Mouse (Mus musculus) neural tube, embryonic 14.5 days (tissue): ENCODE measurements around the gene Tmem129. TPM values are rescaled to one million over a fixed set of nuclear protein-coding genes. Genes with fewer than 3 reads are reported as not detected.

ENCODE experiments used
- ATAC-seq: fragments of 200-750 bp; cut with Nextera tagmentation; 2 replicates; pipeline ENCODE4 v1.8.0; 2017; ENCODE audit warnings: low read depth, mild to moderate bottlenecking, moderate TSS enrichment, moderate library complexity
- H3K27ac ChIP-seq: fragments of 300-500 bp; sonication (generic); 2 replicates; pipeline ENCODE4 v1.5.1; 2014; ENCODE audit warnings: low read depth, mild to moderate bottlenecking, control low read depth, low read length, moderate library complexity, mixed read lengths
- H3K27me3 ChIP-seq: fragments of 300-500 bp; sonication (generic); 2 replicates; pipeline ENCODE4 v1.6.1; 2014; ENCODE audit warnings: low read length; ENCODE audit not compliant: control insufficient read depth, insufficient read depth
- H3K36me3 ChIP-seq: fragments of 300-500 bp; sonication (generic); 2 replicates; pipeline ENCODE4 v1.6.1; 2014; ENCODE audit warnings: low read length, mixed read lengths; ENCODE audit not compliant: control insufficient read depth, insufficient read depth
- H3K4me1 ChIP-seq: fragments of 300-500 bp; sonication (generic); 2 replicates; pipeline ENCODE4 v1.6.1; 2014; ENCODE audit warnings: low read length; ENCODE audit not compliant: control insufficient read depth, insufficient read depth
- H3K4me2 ChIP-seq: fragments of 300-500 bp; sonication (generic); 2 replicates; pipeline ENCODE4 v1.6.1; 2014; ENCODE audit warnings: mild to moderate bottlenecking, low read depth, low read length, control low read depth
- H3K4me3 ChIP-seq: fragments of 300-500 bp; sonication (generic); 2 replicates; pipeline ENCODE4 v1.5.1; 2014; ENCODE audit warnings: low read depth, low read length, control low read depth, mixed read lengths
- H3K9ac ChIP-seq: fragments of 300-500 bp; sonication (generic); replicated peaks from 2 replicates; pipeline ENCODE4 v1.6.1; 2014; ENCODE audit warnings: low read depth, mild to moderate bottlenecking, control low read depth, low read length, mixed read lengths
- H3K9me3 ChIP-seq: fragments of 300-500 bp; sonication (generic); 2 replicates; pipeline ENCODE4 v1.6.1; 2016; ENCODE audit warnings: low read length; ENCODE audit not compliant: control insufficient read depth
- WGBS: fragments of 180-500 bp; shearing (Covaris S2); extraction: QIAGEN DNeasy Blood & Tissue Kit; methylation state at CpG from one replicate; pipeline ENCODE4 v1.1.7; 2014; 5-methylcytosine and 5-hydroxymethylcytosine counted together
- polyA plus RNA-seq: library from polyadenylated mRNA; unstranded; fragments of >200 nt; fragmentation: Nextera tagmentation; extraction: Ambion mirVana; gene quantifications from 2 replicates; pipeline ENCODE4 v1.2.1, GENCODE M21; 2014

Tmem129 gene
- polyA plus RNA-seq = 27.4 and 27.6 TPM in 2 replicates

DNA sequence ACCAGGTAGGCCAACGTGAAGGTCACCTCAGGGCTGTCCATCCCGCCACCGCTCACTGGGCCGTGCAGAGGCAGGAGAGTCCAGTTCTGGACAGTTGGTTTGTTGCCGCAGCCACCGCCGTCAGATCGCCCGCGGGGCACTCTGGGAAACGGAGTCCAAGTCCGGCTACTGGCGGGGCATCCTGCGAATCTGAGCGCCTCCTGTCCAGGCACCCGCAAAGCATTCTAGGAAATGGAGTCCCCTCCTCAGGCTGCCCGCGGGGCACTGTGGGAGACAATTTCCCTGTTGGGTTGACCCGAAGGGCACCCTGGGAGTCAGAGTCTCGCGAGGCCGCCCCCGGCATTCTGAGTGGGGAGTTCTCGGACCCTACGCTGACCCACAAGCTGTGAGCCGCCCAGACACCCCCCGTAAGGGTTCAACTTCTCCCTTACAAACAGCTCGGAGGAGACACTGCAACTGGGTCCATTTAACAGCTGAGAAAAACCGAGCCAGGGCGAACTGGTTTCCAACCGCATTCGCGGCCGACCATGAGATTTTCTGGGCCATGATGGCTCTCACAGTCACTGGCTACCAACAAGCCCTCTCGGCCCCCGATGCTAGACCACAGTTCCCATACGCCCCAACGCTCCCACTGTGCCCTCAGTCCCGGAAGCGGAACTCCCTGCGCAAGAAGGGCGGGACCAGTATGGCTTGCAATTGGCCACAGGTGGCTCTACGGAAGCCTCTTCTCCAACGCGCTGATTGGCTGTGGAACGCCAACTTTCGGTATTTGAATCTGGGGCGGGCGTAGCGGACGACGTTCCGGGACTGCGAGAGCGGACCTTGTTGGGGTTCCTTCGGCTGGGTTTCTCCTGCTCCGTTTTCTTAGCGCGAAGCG, at the start of gene Tmem129, which contains the start of gene Tacc3:
Gene Tmem129 (minus strand): TSS at position 630 of the 877 bp plus-strand sequence.
Gene Tacc3 (plus strand): TSS at position 342 of the 877 bp plus-strand sequence.
- peak; percentile 96 for ATAC-seq
- under 1% methylated on average over 59 of the region's 60 CpGs for WGBS
- H3K27me3 ChIP-seq = no peaks in the 10 kb centered on the region

DNA sequence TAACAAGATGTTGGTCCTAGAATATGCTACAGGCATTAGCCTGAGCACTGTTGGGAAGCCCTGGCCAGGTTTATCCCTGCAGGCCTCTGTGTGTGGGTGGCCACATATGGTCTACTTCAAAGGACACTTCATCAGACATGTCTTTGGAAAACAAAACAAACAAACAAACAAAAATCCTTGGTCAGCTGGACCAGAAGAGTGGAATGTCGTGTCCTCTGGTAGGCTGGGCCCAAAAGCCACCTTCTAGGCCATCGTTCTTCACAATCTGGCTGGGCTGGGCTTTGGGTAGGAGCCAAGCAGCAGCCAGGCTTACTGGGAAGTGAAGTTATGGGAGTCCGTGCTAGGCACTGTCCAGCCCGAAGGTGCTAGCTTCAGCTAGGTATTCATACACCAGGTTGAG, 48.9 kb upstream of the Tmem129 start:
- no peak overlapping the region for H3K9ac ChIP-seq
- H3K4me1 ChIP-seq = 0 out of 2 replicates have a peak, but pooled peaks cover 6% of the 10 kb centered on the region
- no peaks in the 10 kb centered on the region for H3K9me3 ChIP-seq
- ATAC-seq = no peak
- H3K36me3 ChIP-seq = no peaks in the 10 kb centered on the region
- no peak overlapping the region for H3K4me2 ChIP-seq
- H3K27me3 ChIP-seq = no peaks in the 10 kb centered on the region
- H3K4me3 ChIP-seq = no peak overlapping the region
- WGBS = 71% methylated on average over 4 of the region's 4 CpGs
- H3K27ac ChIP-seq = no peak overlapping the region

More for the DNA sequence above, at the start of gene Tmem129, which contains the start of gene Tacc3:
- Histone ChIP-seq H3K4me2 (peak within 1 kb of the TSS; percentile 91), H3K4me3 (peak within 1 kb of the TSS; percentile 66), H3K4me1 (peaks cover 15% of the 10 kb centered on the region), H3K9ac (peak within 1 kb of the TSS; percentile 71), H3K36me3 (0 out of 2 replicates have a peak, but pooled peaks cover 9% of the 10 kb centered on the region), H3K27ac (peak within 1 kb of the TSS; percentile 98), H3K9me3 (no peaks in the 10 kb centered on the region)

DNA sequence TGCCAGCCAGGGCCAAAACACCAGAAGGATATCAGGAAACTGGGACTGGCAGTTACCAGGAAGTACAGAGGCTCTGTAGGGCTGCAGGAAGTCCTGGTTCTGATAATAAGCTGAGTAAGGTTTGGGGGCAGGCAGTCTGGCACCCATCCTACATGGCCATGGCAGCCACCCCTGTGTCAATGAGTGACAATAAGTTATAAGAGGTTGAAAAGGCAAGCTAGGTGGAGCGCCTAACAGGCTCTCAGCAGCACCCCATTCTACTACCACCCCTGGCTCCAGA, 48.1 kb upstream of the Tmem129 start:
- ATAC-seq = no peak
- Histone ChIP-seq H3K27me3 (no peaks in the 10 kb centered on the region), H3K9me3 (no peaks in the 10 kb centered on the region), H3K4me1 (0 out of 2 replicates have a peak, but pooled peaks cover 6% of the 10 kb centered on the region), H3K4me2 (no peak overlapping the region), H3K36me3 (no peaks in the 10 kb centered on the region), H3K4me3 (no peak overlapping the region), H3K27ac (peak overlapping the region; percentile 73), H3K9ac (no peak overlapping the region)
- WGBS = 84% methylated on average over 1 of the region's 1 CpGs

DNA sequence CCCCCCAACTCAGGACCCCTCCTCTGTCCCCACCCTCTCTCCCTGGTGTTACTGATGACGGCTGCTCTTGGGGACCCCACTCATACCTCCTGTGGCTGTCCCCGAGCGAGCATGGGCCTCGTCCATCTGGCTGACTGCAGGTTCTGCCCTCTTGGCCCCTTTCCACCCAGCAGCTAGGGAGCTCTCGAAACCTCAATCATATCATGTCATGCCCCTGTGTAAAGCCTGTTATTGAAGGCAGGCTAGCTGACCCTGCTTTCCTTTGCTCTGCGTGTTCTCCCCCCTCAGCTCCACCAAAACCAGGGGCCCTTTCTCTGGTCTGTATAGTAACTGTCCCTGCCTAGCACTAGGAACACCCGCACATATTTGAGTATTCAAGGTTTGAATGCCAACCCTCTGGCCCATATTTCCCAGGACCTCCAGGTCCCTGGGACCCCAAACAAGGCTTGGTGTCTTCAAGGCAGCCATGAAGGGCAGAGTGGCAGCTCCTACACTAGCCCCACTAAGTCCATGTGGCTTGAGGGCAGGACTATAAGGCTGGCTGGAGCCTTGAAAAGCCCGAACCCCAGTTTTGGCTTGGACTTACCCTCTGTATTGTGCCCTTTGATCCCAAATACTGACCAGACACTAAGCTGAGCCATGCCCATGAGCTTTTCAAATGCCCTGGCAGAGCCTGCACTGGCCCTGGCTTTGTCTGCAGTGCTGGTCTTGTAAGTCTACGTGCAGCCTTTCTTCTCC, 47.6 kb upstream of the Tmem129 start:
- peak; percentile 38; the same call in 1 of the 2 replicates for ATAC-seq
- peak overlapping the region; percentile 73 for H3K27ac ChIP-seq

DNA sequence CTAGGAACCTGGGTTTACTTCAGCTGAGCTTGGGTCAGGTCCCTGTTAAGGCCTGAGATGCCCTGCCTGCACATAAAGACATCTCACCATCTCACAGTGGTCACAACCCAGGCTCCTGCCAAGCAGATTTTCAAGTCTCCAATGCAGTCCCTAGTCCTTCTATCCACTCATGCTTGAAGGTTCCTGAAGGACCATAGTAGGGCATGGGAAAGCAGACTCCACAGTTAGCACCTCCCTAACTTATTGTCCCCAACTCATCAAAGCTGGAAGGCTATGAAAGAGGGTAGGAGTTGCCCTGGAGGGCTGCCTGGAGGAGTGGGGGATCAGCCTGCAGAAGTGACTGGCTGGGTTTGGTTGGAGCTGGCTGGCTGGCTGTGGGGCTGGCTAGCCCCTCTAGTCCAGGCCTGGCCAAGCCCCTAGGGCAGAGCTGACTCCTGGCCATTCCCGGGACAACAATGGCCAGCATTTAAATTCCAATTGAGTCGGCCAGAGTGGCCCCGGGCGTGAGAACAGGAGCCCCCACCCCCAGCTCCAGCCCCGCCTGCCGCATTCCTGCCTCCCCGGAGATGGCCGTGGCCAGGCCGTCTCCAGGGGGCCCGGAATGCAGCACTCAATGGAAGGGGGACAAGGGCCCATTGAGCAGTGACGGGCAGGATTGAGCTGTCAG, 46.9 kb upstream of the Tmem129 start:
- no peaks in the 10 kb centered on the region for H3K9me3 ChIP-seq
- 0 out of 2 replicates have a peak, but pooled peaks cover 6% of the 10 kb centered on the region for H3K4me1 ChIP-seq
- no peaks in the 10 kb centered on the region for H3K27me3 ChIP-seq
- ATAC-seq = peak; percentile 85
- H3K27ac ChIP-seq = peak overlapping the region; percentile 73
- H3K36me3 ChIP-seq = no peaks in the 10 kb centered on the region
- no peak overlapping the region for H3K4me2 ChIP-seq
- WGBS = 3% methylated on average over 11 of the region's 11 CpGs
- no peak overlapping the region for H3K9ac ChIP-seq
- no peak overlapping the region for H3K4me3 ChIP-seq

More for the DNA sequence above, 47.6 kb upstream of the Tmem129 start:
- WGBS = 17% methylated on average over 9 of the region's 9 CpGs
- Histone ChIP-seq H3K4me1 (0 out of 2 replicates have a peak, but pooled peaks cover 6% of the 10 kb centered on the region), H3K9ac (no peak overlapping the region), H3K36me3 (no peaks in the 10 kb centered on the region), H3K4me3 (no peak overlapping the region), H3K4me2 (no peak overlapping the region), H3K9me3 (no peaks in the 10 kb centered on the region), H3K27me3 (no peaks in the 10 kb centered on the region)

DNA sequence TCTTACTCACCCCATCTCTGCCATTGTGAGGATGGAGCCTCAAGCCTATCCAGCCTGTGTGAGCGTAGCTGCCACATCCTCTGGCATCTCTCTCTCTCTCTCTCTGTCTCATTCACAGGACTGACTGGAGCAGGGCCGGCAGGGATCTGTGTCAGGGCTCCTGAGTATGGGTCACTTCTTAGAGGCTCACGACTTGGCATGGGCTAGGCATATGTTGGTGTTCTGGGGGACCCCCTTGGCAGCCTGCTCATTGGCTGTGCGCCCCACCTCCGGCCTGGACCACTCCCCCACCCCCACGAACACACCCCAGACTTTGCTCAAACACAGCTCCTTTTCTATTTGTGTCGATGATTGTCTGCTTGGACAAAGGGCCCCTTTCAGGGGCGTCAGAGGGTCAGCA, 45.8 kb upstream of the Tmem129 start:
- Histone ChIP-seq H3K4me2 (no peak overlapping the region), H3K9me3 (no peaks in the 10 kb centered on the region), H3K27ac (peak overlapping the region; percentile 62), H3K4me1 (0 out of 2 replicates have a peak, but pooled peaks cover 6% of the 10 kb centered on the region), H3K36me3 (no peaks in the 10 kb centered on the region), H3K9ac (no peak overlapping the region), H3K4me3 (no peak overlapping the region), H3K27me3 (no peaks in the 10 kb centered on the region)
- peak; percentile 60; the same call in 1 of the 2 replicates for ATAC-seq
- WGBS = 12% methylated on average over 8 of the region's 8 CpGs

DNA sequence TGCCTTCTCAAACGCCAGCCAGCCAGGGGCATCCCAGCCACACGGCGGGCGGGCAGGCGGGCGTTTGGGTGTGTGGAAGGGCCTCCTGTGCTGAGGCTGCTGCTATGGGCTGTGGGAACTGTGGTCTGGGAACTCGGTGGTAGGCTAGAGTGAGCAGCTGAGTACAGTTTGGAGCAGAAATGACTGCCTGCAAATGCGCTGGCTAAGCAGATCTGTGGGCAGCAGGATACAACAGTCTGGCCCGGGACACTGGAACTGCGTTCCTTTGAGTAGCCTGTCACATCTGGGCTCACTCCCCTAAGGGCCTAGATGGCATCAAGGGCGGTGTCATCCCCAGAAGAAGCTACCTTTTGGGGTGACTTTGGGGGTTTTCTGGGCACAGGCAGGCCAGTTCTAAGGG, 43.6 kb upstream of the Tmem129 start:
- no peaks in the 10 kb centered on the region for H3K36me3 ChIP-seq
- no peak overlapping the region for H3K4me2 ChIP-seq
- H3K9me3 ChIP-seq = no peaks in the 10 kb centered on the region
- H3K4me1 ChIP-seq = peaks cover 6% of the 10 kb centered on the region; the same call in 1 of the 2 replicates
- ATAC-seq = no peak
- H3K27ac ChIP-seq = no peak overlapping the region
- no peak overlapping the region for H3K9ac ChIP-seq
- H3K27me3 ChIP-seq = peaks cover 4% of the 10 kb centered on the region; the same call in 1 of the 2 replicates
- no peak overlapping the region for H3K4me3 ChIP-seq
- 84% methylated on average over 11 of the region's 11 CpGs for WGBS

DNA sequence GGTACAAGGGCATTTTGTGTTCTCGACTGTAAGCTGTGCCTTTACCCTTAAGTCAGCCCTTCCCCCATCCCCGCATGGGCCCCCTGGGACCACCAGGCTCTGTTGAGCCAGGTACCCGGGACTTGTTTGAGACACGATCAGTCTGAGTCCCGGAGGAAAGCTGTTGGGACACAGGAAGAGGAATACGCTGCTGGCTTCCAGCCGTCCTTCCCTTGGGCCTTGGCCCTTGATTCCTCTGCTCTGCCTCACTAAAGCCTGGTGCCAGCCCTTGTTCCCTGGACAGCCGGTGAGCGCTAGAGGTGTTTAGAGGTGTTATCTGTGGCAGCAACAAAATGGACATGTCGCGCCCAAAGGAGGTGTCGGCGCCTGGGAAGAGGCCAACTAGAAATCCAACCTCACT, 41.8 kb upstream of the Tmem129 start:
- Histone ChIP-seq H3K27me3 (peaks cover 6% of the 10 kb centered on the region; the same call in 1 of the 2 replicates), H3K9ac (no peak overlapping the region), H3K4me1 (peaks cover 8% of the 10 kb centered on the region; the same call in 1 of the 2 replicates), H3K27ac (no peak overlapping the region), H3K9me3 (no peaks in the 10 kb centered on the region), H3K4me2 (no peak overlapping the region), H3K36me3 (no peaks in the 10 kb centered on the region), H3K4me3 (no peak overlapping the region)
- 55% methylated on average over 13 of the region's 13 CpGs for WGBS
- no peak for ATAC-seq
